Mouse (Mus musculus): ENCODE measurements at regions not wholly inside any gene's neighbourhood (a gene's known extent, or its start where the extent isn't known, plus 50 kb on each side); places are given as distances from the start of the nearest gene placed in this dataset.

DNA sequence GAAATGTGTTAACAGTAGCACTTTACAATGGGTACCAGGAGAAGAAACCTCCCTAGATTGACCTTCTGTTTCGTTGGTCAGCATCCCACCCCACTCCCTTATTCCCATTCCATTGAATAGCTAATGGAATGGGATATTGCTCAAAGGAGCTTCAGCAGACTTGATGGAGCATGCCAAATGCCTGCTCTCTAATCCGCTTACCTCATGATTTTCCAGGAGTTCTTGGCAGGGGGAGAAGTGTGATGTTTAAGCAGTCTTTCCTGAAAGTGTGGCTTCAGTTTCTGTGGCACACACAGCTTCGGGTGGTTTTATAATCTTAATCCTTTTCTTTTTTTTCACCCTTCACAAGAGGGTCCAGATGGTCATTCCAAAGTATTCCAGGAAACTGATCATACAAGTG is 264.7 kb upstream of the Smarca2 start:
- no peak overlapping the region for H3K27ac ChIP-seq
- intact Hi-C loops (cut with DNase I), result no loop called here
- no peak for DNase-seq
- no peak for TF ChIP-seq CTCF (IDR thresholded peaks at IDR 0.05)
- no peak overlapping the region for H3K4me3 ChIP-seq

DNA sequence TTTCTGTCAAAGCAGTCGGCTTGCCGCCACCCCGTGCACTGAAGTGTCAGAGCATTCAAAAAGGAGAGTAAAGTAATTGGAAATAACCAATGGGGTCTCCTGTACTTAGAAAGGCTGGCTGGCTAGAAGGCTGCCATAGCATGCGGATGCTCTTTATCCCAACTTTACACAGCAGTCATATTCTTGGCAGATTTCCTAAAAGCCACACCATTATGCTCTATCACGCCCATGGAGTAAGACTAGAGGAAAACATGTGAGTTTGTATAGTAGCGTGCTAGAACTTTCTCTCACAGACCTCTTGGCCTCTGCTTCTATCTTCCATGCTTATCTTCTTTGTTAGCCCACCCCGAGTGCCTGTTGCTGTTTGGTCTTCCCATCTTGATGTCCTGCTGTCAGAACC is 249.8 kb upstream of the Smarca2 start:
- TF ChIP-seq CTCF (IDR thresholded peaks at IDR 0.05), result no peak
- DNase-seq, result no peak
- H3K27ac ChIP-seq, result no peak overlapping the region
- intact Hi-C loops (cut with DNase I), result no loop called here
- H3K4me3 ChIP-seq, result no peak overlapping the region

DNA sequence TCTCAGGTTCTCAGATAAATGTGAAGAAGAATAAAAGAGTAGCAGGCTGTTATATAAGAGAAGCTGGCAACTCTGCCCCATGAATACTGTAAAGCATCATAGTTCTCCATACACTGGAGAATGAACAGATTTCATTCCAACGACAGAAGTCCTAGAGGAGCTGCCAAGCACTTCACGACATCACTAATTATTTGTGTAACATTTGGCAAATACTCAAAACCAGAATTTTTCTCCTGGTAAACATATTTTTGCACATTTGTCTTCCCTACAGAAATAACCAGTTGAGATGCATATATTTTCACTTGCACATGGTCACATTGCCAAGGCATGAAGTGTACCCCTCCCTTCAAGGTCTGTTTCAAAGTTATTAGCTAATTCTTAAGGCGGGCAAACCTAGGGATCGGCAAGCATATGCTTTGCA is 220.9 kb upstream of the Smarca2 start:
- Histone ChIP-seq H3K27ac (no peak overlapping the region), H3K4me3 (no peak overlapping the region)
- no peak for TF ChIP-seq CTCF (IDR thresholded peaks at IDR 0.05)
- intact Hi-C loops (cut with DNase I), result no loop called here
- no peak for DNase-seq

DNA sequence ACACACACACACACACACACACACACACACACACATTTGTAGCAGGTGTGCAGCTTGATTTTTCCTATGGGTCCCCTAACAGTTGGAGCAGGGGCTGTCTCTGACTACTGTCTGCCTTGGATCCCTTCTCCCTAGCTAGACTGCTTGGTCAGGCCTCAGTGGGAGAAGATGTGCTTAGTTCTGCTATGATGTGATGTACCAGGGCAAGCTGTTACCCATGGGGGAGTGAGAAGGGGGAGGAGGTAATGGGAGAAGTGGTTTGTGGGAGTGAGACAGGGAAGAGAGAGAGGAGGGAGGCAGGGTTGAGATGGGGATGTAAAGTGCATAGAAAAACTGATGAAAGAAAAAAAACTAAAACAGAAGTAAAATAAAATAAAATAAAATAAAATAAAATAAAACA is 218.8 kb upstream of the Smarca2 start:
- Histone ChIP-seq H3K27ac (no peak overlapping the region), H3K4me3 (no peak overlapping the region)
- DNase-seq, result no peak
- TF ChIP-seq CTCF (IDR thresholded peaks at IDR 0.05), result no peak
- intact Hi-C loops (cut with DNase I), result no loop called here

DNA sequence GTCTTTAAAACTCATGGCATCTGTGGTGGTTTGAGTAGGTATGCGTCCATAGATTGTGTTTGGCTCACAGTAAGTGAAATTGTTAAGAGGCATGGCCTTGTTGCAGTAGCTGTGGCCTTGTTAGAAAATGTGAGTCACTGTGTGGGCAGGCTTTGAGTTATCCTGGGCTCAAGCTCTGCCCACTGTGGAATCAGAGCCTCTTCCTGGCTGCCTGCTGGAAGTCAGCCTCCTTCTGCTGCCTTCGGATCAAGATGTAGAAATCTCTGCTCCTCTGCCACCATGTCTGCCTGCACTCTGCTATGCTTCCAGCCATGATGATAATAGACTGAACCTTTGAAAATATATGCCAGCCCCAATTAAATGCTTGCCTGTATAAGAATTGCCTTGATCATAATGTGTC is 192.2 kb upstream of the Smarca2 start:
- intact Hi-C loops (cut with DNase I), result no loop called here

DNA sequence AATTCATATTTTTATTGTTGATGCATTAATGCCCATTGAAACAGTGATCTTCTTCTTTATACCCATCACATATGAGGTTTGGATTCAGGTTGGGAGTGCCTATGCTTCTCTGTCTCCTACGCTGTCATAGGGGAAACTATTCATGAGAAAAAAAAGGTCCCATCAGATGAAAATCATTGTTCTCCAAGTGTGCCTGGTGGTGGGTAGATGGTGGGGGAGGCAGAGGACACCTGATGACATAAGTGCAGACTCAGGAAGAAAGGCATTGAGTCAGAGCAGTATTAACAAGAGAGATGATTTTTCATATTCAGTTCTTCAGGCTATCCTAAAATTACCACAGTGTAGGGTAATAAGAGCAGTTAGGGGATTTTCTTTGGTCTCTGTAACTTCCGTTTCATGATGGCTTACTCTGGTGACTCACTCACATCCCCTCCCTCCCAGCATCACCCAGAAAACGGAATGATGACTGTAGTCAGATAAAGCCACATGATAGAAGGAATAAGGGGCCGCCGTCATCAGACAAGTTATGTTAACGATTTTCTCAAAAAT is 190.3 kb upstream of the Smarca2 start:
- no peak for TF ChIP-seq CTCF (IDR thresholded peaks at IDR 0.05)
- Histone ChIP-seq H3K4me3 (no peak overlapping the region), H3K27ac (no peak overlapping the region)
- intact Hi-C loops (cut with DNase I), result no loop called here
- no peak for DNase-seq

More for the DNA sequence above, 192.2 kb upstream of the Smarca2 start:
- no peak overlapping the region for H3K4me3 ChIP-seq
- TF ChIP-seq CTCF (IDR thresholded peaks at IDR 0.05), result no peak
- no peak for DNase-seq
- H3K27ac ChIP-seq, result no peak overlapping the region

DNA sequence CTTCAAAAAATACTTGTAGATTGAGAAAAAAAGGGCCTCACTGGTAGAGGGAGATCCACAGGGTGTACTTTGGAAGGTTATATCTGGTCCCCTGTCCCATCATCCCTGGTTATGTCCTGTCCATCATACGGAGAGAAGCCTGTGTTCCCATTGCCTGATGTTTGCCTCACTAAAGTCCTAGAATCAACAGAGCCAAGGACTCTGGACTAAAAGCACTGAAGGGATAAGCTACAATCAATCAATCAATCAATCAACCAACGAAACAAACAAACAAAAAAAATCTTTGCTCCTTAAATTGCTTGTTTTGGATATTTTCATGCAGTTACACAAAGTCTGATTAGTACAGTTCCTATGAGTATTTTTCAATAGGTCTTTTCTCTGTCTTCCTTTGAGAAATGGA is 185.1 kb upstream of the Smarca2 start:
- TF ChIP-seq CTCF (IDR thresholded peaks at IDR 0.05), result no peak
- Histone ChIP-seq H3K4me3 (no peak overlapping the region), H3K27ac (no peak overlapping the region)
- DNase-seq, result no peak
- intact Hi-C loops (cut with DNase I), result no loop called here

DNA sequence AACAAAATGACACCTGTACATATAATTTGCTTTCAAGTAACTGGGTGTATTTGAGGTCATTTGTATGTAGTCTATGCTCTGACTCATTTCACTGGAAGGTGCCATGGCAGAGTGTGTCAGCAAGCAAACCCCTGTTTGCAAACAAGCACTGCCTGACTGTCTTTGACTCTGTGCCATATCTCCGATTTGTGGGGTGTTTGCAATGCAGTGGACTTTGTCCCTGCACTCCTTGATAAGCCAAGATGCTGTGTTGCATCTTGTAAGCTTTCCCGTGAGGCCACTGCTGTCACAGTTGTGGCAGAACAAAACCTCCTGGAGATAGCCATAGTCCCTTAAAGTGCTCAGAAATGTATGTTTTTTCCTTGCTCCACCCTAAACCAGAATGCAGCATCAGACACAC is 165.7 kb upstream of the Smarca2 start:
- no peak for TF ChIP-seq CTCF (IDR thresholded peaks at IDR 0.05)
- Histone ChIP-seq H3K27ac (no peak overlapping the region), H3K4me3 (no peak overlapping the region)
- intact Hi-C loops (cut with DNase I), result no loop called here
- DNase-seq, result no peak

DNA sequence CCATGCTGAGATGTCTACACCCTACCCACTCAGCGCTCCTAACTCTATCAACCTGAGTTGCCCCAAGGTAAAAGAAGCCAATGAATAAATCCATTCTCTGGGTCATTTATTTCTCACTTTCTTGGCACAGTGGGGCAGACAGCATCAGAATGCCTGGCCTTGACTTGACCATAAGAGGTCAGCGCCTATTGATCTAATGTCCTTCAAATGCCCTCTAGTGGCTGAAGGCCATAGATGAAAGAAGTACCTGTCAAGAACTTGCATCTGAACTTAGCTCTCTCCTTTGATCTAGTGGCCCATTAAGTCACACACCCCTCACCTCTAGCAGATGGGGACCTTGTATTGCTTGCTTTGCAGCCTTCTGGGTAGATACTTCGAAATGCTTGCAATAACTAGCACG is 159.5 kb upstream of the Smarca2 start:
- Histone ChIP-seq H3K27ac (no peak overlapping the region), H3K4me3 (no peak overlapping the region)
- DNase-seq, result no peak
- TF ChIP-seq CTCF (IDR thresholded peaks at IDR 0.05), result peak; percentile 50
- intact Hi-C loops (cut with DNase I), result no loop called here

DNA sequence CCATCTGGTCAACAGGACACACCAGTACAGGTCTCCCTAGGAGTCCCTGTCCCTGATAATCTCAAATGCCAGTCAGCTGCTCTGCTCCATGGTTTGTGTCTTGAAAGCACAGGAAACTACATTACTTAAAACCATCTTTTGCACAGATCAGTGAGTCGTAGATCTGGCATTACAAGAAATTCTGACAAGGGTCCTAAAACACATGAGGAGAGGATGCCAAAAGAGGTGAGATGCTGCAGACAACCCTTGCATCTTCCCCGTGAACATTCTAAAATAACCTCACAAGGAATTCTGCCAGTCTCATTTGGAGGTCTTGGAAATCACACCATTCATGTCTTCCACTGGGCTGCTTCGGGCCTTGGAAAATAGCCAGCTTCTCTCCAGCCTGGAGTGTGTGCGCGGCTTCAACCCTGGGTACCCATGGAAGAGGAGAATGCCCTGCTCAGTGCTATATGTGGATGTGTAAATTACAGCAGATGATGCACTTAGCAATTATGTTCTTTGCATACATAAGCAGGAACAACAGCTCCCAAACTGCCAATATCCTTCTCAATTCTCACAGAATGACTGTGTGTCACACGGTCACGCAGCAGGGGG is 157.3 kb upstream of the Smarca2 start:
- intact Hi-C loops (cut with DNase I), result no loop called here
- H3K27ac ChIP-seq, result no peak overlapping the region
- DNase-seq, result no peak
- no peak for TF ChIP-seq CTCF (IDR thresholded peaks at IDR 0.05)
- H3K4me3 ChIP-seq, result no peak overlapping the region

DNA sequence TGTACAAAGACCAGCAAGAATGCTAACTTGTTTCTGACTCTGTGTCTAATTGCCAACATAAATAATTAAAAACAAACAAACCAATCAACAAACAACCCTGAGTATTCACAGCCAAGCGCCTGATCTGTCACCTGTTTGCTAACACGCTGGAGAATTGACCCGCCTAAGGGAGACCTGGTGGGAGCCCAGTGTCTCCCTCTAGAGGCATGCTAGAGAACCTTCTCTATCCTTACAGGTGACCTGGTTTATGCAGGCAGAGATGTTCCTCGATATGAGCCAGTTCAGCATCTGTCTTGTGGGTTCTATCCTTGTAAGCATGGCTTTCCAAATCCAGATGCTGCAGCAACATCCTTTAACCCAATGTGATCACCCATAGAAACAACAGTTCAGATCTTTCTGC is 143.1 kb upstream of the Smarca2 start:
- TF ChIP-seq CTCF (IDR thresholded peaks at IDR 0.05), result no peak
- Histone ChIP-seq H3K4me3 (no peak overlapping the region), H3K27ac (no peak overlapping the region)
- intact Hi-C loops (cut with DNase I), result no loop called here
- no peak for DNase-seq

DNA sequence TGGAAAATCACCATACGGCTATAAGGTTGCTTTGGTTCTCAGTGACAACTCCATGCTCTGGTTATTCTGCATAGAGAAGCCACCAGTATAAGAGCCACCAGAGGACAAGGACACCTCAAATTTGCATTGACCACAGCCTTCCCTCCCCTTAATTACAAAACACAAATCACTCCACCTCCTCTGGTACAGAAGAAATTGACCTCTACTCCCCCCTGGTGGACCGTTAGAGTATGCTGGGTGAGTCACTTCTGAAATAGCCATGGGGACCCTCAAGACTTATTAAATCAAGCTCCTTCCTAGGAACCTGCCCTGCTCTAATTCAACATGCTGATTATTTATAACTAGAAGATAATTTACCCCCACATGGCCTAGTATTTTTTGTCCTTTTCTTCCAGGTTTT is 139.6 kb upstream of the Smarca2 start:
- intact Hi-C loops (cut with DNase I), result no loop called here
- H3K27ac ChIP-seq, result no peak overlapping the region
- DNase-seq, result no peak
- no peak overlapping the region for H3K4me3 ChIP-seq
- peak; percentile 51 for TF ChIP-seq CTCF (IDR thresholded peaks at IDR 0.05)

DNA sequence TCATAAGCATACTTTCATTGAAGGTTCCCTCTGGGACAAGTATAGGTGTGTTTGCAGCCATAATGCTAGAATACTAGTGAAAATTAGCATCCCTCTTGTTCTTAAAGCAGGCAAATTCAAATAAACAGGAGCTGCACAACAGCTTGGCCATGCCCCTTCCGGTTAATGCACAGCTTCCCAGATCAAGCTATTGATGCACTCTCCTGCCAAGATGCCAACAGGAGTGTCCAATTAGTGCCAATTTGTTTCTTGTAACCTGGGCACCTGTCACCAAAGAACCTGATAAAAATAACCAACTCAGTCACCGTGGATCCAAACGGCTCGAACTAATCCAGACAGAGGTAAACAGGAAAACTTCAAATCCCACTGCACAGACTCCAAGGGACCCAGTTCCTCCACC is 138.6 kb upstream of the Smarca2 start:
- intact Hi-C loops (cut with DNase I), result no loop called here
- no peak for TF ChIP-seq CTCF (IDR thresholded peaks at IDR 0.05)

DNA sequence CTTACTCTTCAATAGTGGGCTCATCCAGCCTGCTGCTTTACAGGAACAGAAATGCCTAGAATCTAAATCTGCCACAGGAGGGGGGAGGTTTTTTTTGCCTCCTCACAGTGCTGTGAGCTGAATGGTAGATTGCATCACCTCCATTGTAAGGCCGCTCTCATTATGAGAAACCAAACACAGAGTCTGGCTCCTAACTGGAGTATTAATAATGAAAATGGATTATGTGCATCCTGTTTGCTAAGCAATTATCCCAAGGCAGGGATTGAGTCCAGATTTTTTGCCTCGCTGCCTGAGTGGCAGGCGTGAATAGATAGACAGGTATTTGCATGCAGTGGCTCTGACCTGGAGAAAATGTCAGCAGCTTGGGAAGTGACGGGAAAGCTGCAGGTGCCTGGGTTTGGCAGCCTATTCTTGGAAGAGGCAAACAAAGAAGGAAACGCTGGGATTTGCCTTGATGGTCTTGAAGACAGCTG is 137.6 kb upstream of the Smarca2 start:
- no peak for DNase-seq
- intact Hi-C loops (cut with DNase I), result no loop called here
- TF ChIP-seq CTCF (IDR thresholded peaks at IDR 0.05), result no peak
- Histone ChIP-seq H3K4me3 (no peak overlapping the region), H3K27ac (no peak overlapping the region)

More for the DNA sequence above, 138.6 kb upstream of the Smarca2 start:
- no peak for DNase-seq
- Histone ChIP-seq H3K27ac (no peak overlapping the region), H3K4me3 (no peak overlapping the region)
